Mouse (Mus musculus): ENCODE data around the gene Sspn.

- TF ChIP-seq GATA1 (IDR thresholded peaks at IDR 0.05; ENCODE audit: borderline replicate concordance, low read length) (no peak), FLI1 (IDR thresholded peaks at IDR 0.05; ENCODE audit: low read length) (no peak)
Observed at GRCm38 (mm10) chr6:145977771-145978450, 46.5 kb downstream of the Sspn start.

All from megakaryocyte, embryonic 14.5 days (primary cell).